Mouse (Mus musculus) urinary bladder, postnatal 4 days (tissue): ENCODE data around the gene Lama2.
"Not testable (repeated sequence)": the region's sequence is repeated elsewhere in the genome, so short reads cannot be mapped to it uniquely, and the experiment has no call there.

ENCODE experiments used
- DNase-seq, 2 experiments: peaks; one replicate each; pipeline ENCODE4 v3.0.0; 2021 to 2022; ENCODE audit warnings: low spot score in 2 of 2

Lama2 gene

DNA sequence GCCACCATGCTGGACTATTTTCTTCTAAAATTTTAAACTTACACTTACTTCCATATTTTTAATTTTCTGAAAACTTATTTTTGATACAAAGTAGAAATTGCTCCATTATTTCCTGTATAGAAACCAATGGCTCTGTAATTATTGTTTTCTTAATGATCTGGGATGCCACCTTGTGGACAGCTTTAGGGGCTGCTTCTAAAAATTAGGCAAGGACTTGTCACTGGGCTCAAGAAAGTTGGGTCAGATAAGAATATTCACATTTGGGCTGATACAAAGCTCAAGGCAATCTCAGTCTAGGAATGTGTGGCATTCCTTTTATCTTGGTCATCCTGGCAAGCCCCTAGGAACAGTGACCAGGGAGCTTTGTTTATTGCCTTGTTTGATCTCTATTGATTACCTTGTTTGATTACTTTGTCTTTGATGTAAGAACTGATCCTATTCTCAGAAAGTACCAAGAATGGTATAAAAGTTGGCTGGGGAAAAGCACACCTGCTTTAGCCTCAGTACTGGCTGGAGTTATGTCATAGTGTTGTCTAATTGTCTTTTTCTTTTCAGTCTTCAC is 606.7 kb downstream of the Lama2 start:
- DNase-seq = no peak

DNA sequence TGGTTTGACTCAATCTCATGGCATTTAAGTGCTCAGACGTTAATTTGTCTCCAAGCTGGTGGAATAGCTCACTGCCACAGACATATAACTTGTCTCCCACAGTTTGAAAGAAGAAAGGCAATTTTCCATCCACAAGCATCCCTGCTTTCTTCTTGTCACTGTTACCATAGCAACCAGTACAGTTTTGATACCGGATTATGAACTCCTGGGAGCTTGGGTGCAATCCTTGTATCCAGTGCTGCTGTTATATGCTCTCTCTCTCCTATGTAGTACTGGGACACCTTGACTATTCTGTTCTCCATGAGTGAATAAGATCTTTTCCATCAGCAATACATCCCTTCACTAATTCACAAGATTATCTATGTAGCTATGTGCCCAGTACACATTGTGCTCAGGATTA is 612.2 kb downstream of the Lama2 start:
- DNase-seq = no peak

DNA sequence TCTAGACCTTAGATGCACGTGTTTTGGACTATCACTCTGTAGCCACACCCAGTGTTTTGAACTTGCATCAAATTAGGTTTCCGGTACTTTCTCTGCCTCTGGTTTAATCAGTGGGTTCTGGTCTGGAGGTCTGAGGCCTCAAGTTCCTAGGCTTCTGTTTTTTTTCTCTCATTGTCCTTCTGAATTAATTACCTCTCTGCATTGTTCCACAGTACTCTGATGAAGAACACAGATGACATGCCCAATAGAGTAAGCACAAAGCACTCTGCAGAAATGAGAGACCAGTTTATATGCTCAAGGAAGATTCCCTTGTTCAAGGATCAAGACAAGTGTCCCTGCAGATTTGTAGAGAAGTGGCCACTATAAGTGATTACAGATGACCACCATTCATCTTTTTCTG is 613.8 kb downstream of the Lama2 start:
- DNase-seq = no peak

DNA sequence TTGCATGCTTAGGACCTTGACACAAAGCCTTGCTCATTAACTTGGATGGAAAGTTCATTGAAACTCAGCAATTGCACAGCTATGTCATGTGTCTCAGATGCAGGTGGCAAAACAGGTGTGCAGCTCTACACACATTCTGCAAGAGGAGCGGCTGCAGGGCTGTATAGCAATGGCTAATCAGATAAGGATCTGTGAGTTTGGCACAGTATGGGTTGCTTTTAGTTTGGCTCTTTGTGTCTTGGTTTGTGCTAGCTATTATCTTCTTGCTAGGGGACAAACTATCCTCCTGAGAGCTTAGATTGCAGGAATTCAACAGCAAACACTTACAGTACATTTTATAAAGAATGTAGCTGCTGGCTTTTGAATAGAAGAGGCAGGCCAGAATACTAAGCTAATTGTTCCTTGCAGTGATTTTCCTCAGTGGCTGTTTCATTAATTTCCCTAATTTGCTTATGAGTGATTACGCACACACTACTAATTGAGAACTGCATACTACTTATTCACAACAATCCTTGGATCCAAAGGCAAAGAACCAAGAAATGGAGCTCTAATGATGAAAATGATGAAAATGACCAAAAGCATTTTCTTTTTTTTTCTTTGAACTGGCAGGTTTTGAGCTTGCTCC is 617.9 kb downstream of the Lama2 start:
- no peak for DNase-seq

DNA sequence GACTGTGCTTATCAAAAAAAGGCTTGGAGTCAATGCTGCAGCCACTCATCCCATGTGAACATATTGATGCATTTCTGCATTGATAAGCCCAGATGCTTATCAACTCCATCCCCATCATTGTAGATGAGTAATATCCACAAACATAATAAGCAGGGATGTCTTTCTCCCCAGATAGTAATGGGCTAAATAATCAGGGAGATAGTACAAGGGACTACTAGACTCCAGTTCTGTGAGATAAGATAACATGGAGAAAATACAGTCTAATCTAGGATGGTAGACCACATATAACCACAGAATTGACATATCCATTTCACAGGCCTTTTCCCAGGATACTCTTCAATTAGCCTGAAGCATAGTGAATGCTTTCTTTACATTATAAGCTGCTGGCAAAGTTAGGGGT is 622.9 kb downstream of the Lama2 start:
- no peak for DNase-seq

DNA sequence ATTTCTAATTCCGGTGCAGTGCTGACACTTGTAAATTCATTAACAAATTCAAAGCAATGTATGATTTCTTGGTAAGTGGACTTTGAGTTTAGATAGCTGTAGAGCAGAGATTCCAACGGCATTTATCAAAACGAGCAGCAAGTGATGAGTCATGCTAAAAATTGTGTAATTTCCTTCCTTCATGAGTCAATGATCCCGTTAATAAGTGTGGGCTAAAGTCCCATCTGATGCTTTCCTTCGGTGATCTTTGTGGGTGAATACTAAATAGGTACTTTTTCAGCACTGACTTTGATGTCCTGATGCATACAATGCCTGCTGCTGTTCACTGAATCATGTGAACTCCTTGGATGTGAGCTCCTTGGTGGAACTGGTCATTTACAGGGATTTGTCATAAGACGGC is 623.6 kb downstream of the Lama2 start:
- DNase-seq = no peak

DNA sequence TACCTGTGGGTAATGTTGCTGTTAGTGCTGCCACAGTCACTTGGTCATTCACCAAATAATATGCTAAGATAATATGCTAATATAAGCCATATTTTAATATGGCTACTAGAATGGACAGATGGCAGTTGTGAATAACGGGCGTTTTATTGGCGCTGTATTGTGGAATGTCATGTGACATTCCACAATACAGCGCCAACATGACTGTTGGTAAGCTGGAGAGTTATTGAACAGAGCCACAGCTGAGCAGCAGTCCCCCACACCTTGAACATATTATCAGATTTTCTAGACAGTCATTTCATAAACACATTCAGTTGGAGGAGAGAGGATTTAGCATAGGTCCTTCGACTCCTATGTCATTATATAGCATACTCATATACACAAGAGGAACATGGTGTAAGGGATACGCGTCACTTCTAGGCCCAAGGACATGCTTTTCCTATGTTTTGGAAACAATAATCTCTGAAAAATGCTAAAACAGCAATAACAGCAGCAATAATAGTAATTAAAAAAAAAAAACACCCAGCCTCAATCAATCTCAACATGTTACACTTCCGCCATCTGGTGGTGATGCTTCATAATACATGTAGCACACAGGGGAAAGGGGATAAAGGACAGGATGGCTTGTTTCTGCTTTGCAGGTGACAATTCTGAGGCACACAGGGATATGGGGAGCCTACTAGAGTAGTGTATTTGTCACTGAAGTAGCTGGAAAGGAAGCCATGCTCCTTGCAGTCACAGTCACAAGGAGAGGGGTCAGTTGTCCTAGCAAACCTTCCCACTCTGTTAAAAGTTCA is 624.2 kb downstream of the Lama2 start:
- no peak for DNase-seq

DNA sequence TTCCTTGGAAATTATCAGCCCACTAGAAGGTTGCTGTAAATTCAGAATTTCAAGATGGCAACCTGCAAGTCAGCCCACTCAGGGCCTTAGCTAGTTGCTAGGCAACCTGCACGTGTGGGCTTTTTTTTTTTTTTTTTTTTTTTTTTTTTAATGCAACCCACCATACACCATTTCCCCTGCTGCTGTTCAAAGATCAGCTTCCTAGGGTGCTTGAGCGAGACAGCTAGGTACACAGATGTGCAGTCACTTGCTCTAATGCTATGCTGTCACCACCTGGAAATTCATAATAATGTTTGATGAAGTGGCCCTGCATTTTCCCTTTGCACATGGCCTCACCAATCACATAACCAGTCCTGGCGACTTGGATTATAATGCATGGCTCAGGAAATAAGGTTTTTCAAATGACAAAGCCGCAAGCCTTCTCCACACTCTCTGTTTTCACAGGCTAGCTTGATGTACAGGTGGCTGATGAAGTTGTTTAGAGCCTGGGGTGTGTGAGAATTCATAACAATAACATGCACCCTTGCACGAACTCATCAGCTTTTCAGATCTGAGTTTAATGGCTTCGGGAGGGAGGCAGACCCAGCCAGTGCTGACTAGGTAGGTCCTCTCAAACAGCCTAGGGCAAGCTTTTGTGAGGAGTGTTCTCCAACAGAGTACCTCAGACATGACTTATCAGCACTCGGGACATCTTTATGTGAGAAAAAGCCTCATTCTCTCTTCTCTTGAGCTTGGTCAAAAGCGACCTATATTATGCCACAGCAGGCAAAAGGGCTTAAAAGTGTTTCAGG is 625.4 kb downstream of the Lama2 start:
- DNase-seq = no peak

DNA sequence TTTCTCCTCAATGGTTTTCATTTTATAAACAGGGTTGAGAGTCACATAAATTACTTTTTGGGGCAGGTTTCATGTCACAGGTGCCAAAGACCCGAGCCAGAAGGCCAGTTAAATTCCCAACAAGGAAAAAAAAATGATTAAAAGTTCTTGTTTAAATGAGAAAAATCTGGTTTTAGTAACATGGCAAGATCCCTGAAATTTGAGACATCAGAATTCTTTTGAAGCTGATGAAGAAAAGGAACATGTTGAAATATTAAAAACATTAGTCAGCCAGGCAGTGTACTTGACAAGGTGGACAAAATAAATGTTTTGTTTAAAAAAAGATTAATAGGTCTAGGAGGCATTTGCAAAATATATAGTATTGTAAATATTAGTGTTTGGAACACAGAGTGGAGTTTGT is 634.1 kb downstream of the Lama2 start:
- no peak for DNase-seq

DNA sequence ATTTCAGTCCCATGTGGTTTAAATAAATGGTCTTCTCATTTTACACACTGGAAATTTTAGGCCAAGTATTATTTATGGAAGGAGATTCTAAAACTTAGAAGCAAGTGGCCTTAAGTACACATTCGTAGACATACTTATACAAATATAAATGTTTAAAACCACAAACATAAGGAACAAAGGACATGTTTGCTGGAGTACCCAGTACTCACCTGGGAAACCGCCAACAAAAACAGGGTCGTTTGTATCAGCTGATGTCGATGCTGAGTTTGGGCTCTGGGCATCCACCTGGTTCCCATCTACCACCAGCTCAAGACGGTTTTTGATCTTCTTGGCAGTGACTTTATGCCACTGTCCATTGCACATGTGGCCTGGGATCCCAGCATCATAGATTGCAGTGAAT is 635.5 kb downstream of the Lama2 start:
- DNase-seq = not testable (repeated sequence)

DNA sequence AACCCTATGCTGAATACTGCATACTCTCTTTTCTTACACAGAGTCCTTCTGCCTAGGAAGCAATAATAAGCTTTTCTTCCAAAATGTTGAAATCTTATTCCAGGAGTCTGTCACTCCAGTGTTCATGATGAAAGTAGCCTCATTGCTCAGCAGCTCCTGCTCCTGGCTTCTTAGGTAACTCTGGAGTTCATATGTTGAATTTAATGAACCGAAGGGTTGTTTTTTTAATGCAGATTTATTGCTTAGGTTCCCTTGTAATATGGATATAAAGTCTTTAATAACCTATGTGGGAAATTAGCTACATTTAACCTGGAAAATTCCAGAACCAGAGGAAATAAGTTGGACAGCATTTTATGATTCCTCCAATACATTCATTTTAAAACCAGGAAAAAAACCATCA is 636.0 kb downstream of the Lama2 start:
- no peak for DNase-seq

DNA sequence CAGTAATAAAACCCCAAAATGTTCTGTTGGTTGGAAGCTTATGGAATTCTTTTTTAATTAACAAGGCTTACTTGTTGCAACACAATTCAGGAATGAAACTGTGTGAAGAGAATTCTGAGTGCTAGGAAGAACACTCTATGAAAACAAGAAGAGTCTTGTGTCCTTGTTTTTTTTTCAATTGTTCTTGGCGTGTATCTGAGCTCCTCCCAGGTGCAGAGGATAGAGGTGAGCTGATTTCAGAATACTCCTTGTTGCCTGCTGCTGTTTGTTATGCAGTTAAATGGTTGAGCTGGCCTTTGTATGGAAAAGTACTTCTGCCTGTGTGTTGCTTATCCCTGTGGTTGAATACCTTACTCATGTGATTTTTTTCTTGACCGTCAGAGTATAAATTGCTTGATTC is 636.9 kb downstream of the Lama2 start:
- no peak for DNase-seq

DNA sequence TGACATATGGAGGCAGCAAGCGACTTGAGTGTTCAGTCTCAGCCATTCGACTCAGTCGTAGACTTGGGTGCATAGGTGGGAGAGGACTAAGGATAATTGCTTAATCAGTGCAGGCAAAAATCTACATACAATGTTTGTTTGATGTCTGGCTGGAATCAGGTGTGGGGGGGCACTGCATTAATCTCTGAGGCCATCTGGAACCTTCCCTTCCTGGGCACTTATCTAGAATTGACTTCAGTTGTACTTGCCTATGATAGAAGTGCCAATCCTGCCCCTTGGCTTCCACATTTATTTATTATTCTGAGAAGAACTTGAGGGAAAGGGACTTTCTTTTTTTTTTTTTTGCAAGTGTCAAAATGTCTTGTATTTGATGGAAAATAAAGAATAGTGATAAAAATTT is 644.2 kb downstream of the Lama2 start:
- DNase-seq = no peak

DNA sequence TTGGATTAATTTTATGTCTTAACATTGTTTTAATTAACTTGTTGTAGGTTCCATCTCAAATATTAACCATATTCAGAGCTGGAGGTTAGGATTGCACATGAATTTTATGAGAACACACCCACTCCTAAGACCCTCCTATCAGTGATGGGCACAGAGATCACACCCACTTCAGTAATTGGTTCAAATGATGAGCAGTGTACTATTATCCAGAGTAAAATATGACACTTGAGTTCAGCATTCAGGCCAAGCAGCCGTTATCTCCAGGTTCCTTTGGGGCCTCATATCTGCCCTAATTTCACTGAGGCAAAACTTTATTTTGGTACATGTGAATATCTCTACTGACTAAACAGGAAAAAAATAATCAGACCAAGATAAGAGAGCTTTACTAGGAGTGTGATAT is 645.3 kb downstream of the Lama2 start:
- no peak for DNase-seq

DNA sequence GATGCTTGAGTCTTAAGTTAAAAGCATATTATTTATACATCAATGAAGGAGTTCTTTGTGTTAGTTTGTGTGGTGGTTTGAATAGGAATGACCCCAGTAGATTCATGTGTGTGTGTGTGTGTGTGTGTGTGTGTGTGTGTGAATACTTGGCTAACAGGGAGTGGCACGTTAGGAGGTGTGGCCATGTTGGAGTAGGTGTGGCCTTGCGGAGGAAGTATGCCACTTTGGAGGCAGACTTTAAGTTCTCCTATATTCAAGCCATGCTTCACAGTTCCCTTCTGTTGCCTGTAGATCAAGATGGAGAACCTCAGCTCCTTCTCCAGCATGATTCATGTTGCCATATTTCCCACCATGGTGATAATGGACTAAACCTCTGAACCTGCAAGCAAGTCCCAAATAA is 646.0 kb downstream of the Lama2 start:
- no peak for DNase-seq

DNA sequence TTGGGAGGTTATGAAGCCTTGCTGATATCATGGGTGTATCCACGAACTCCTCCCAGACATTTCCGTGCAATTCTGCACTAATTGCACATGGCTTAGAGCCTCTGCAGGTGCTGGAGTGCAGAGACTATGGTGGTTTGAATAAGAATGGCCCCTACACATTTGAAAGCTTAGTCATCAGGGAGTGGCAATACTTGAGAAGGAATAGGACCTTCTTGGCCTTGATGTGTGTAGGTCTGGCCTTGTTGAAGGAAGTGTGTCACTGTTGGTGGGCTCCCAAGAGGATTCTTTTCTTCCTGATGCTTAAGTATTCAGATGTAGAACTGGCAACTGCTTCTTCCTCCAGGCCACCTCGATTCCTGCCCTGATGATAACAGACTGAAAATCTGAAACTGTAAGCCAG is 661.0 kb downstream of the Lama2 start:
- DNase-seq = no peak

DNA sequence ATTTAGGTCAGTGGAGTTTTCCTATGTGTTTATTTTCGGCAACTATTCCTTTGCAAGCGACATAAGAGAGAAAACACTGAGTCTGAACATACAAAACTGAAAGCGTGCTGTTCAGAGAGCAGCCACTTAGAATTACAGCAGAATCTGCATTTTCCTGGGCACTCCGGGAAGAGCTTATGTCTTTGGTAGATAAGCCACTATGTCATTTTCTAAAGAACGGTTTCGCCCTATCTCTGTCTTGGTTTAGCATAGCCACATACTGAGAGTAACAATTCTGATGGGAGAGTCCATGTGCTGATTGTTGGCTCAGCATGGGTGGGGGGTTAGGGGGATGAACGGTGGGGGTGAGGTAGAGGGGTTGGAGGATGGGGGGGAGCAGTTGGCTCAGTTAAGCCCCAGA is 669.1 kb downstream of the Lama2 start:
- DNase-seq = no peak

DNA sequence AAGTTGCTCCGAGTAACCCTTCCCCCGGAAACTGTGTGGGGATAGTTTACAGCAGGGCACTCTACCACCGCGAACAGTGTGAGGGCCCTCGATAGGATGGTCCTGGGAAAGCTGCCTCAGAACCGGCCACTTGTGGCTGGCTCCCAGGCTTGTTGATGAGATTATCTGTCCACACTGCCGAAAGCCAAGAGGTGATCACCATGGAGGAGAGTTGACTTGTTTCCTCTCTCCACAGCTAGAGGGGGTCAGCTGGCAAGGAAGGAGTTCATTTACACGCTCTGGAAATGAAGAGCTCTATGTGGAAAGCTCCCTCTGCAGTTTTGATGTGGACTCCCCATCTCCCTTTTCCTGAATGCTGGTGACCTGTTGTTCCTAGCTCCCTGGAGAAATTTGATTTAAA is 669.9 kb downstream of the Lama2 start:
- DNase-seq = no peak

DNA sequence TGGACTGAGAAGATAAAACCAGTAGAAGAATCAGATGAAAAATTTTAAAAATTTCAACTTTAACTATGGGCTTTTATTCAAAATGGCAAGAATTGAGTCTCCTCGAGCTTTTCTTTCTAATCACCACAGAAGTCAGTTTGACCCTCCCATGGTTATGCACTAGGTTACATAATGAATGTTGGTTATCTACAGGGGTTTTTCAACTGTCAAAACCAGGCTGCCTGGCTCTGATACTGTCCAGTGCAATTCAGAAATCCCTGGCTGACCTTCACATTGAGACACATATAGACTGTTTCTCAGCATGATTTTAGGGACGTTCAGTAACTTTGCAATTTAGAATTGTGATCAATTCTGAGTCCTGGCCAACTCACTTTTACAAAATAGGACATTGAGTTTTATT is 671.2 kb downstream of the Lama2 start:
- no peak for DNase-seq

DNA sequence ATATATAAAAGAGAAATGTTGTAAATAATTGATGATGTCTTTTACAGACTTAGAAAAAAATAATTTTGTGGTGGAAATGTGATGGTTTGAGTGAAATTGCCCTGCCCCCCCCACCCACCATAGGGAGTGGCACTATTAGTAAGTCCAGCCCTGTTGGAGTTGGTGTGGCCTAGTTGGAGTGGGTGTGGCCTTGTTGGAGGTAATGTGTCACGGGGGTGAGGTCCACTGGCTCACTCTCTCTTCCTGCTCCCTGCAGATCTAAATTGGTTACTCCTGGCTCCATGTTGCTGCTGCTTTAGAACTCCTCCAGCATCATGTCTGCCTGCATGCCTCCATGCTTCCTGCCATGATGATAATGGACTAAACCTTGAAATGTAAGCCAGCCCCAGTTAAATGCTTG is 680.0 kb downstream of the Lama2 start:
- DNase-seq = no peak

DNA sequence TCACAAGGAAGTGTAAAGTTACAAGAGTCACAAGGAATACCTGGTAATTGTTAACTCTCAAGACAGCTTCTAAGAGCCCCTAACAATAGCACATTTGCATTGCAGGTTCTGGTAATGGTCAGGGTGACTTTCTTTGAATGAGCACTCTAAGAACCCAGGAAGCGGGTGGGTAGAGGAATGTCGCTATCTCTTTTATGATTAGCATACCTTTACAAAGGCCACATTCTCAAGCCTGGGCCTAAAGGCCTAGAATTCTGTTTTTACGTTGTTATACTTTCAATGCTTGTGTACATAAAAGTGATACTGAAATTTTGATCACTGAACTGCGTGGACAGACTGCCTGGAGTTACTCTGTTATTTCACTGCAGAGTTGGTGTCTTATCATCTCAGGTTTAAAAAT is 681.1 kb downstream of the Lama2 start:
- not testable (repeated sequence) for DNase-seq

DNA sequence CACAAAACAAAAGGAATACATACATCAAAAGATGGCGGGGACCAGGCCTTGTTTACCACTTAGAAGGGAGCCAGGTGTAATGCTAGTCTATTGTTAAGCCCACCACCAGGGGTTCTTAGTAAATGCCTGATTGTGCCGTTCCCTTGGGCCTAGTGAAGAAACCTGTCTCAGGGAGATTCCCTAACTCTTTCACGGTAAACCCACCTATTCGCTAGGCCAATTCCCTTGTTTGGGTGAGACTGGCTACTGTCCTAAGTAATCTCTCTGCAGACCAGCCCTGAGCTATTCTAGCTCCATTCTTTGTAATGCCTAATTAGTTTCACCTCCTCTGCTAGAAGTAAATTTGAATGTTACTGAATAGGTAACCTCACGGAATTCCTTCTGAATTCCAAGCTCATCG is 683.5 kb downstream of the Lama2 start:
- not testable (repeated sequence) for DNase-seq
